Mouse (Mus musculus) adrenal gland (tissue): ENCODE data around the gene Gm13694.
"Not testable (repeated sequence)": the region's sequence is repeated elsewhere in the genome, so short reads cannot be mapped to it uniquely, and the experiment has no call there.

Experiments used
- intact Hi-C: fragments of 180-260 bp; cut with DNase I; formaldehyde crosslinking; loops from one replicate; pipeline ENCODE4 v1.15.1; 2025
- long read RNA-seq, 2 experiments: library from polyadenylated mRNA; unstranded; transcript quantifications; one replicate each; pipeline ENCODE4 v2.0.0; 2020; ENCODE audit warnings: borderline replicate concordance in 1 of 2; ENCODE audit not compliant: insufficient replicate concordance in 1 of 2

The Gm13694 gene
- long read RNA-seq, experiment 1, result 0 reads
- long read RNA-seq, experiment 2, result 0 reads

GRCm38 (mm10) chr2:83978633-83979032 lies at the start of gene Gm13694:
Gm13694 (plus strand) TSS chr2:83978933.
- intact Hi-C loops, result not testable (repeated sequence)

GRCm38 (mm10) chr2:83929478-83930088 lies 49.1 kb upstream of the Gm13694 start:
- intact Hi-C loops, result no loop called here

GRCm38 (mm10) chr2:83940931-83941361 lies 37.8 kb upstream of the Gm13694 start, which contains the start of gene Zswim2:
Zswim2 (minus strand) TSS chr2:83941228.
- intact Hi-C loops, result no loop called here

GRCm38 (mm10) chr2:83941378-83941777 lies 37.4 kb upstream of the Gm13694 start:
- intact Hi-C loops, result no loop called here

- intact Hi-C loops, result no loop called here
These were observed 36.9 kb upstream of the Gm13694 start for GRCm38 (mm10) chr2:83941792-83942191.

- intact Hi-C loops, result not testable (repeated sequence)
These were observed 23.3 kb upstream of the Gm13694 start, which contains the start of gene Gm13698 for GRCm38 (mm10) chr2:83955393-83955792. Gm13698 (plus strand) TSS chr2:83955693.

GRCm38 (mm10) chr2:83961203-83961602 lies 17.5 kb upstream of the Gm13694 start, which contains the start of gene Gm13693:
Gm13693 (plus strand) TSS chr2:83961503.
- intact Hi-C loops, result not testable (repeated sequence)

GRCm38 (mm10) chr2:83967013-83967412 lies 11.7 kb upstream of the Gm13694 start, which contains the start of gene Gm13695:
Gm13695 (plus strand) TSS chr2:83967313.
- intact Hi-C loops, result not testable (repeated sequence)

- intact Hi-C loops, result not testable (repeated sequence)
These were observed 5.9 kb upstream of the Gm13694 start, which contains the start of gene Gm13696 for GRCm38 (mm10) chr2:83972823-83973222. Gm13696 (plus strand) TSS chr2:83973123.

GRCm38 (mm10) chr2:83984443-83984842 lies 5.7 kb downstream of the Gm13694 start, which contains the start of gene Gm13697:
Gm13697 (plus strand) TSS chr2:83984743.
- intact Hi-C loops, result not testable (repeated sequence)

- intact Hi-C loops, result not testable (repeated sequence)
These were observed 11.5 kb downstream of the Gm13694 start, which contains the start of gene Gm13691 for GRCm38 (mm10) chr2:83990253-83990652. Gm13691 (plus strand) TSS chr2:83990553.

- intact Hi-C loops, result not testable (repeated sequence)
These were observed 15.0 kb downstream of the Gm13694 start for GRCm38 (mm10) chr2:83993639-83994255.

GRCm38 (mm10) chr2:83994526-83994925 lies 15.8 kb downstream of the Gm13694 start:
- intact Hi-C loops, result not testable (repeated sequence)

GRCm38 (mm10) chr2:84008913-84009312 lies 30.2 kb downstream of the Gm13694 start:
- intact Hi-C loops, result no loop called here

- intact Hi-C loops, result no loop called here
These were observed 31.1 kb downstream of the Gm13694 start for GRCm38 (mm10) chr2:84009818-84010217.

GRCm38 (mm10) chr2:84014572-84014971 lies 35.8 kb downstream of the Gm13694 start:
- intact Hi-C loops, result no loop called here

GRCm38 (mm10) chr2:84016291-84016690 lies 37.6 kb downstream of the Gm13694 start:
- intact Hi-C loops, result not testable (repeated sequence)

GRCm38 (mm10) chr2:84018330-84018729 lies 39.6 kb downstream of the Gm13694 start:
- intact Hi-C loops, result no loop called here

- intact Hi-C loops, result no loop called here
These were observed 41.0 kb downstream of the Gm13694 start for GRCm38 (mm10) chr2:84019519-84020305.

- intact Hi-C loops, result no loop called here
These were observed 43.2 kb downstream of the Gm13694 start for GRCm38 (mm10) chr2:84021930-84022329.

- intact Hi-C loops, result no loop called here
These were observed 44.2 kb downstream of the Gm13694 start for GRCm38 (mm10) chr2:84022905-84023304.
